Mouse (Mus musculus) embryo, embryonic 9.5 days (tissue): ENCODE data around the gene Atf3.
A peak's percentile ranks its signal among the peaks of the same experiment; 100 is the strongest.
"Not testable (repeated sequence)": the region's sequence is repeated elsewhere in the genome, so short reads cannot be mapped to it uniquely, and the experiment has no call there.

Source experiments
- DNase-seq: peaks from one replicate; pipeline ENCODE4 v3.0.0-alpha.2; 2017; ENCODE audit errors: extremely low spot score

The Atf3 gene

DNA sequence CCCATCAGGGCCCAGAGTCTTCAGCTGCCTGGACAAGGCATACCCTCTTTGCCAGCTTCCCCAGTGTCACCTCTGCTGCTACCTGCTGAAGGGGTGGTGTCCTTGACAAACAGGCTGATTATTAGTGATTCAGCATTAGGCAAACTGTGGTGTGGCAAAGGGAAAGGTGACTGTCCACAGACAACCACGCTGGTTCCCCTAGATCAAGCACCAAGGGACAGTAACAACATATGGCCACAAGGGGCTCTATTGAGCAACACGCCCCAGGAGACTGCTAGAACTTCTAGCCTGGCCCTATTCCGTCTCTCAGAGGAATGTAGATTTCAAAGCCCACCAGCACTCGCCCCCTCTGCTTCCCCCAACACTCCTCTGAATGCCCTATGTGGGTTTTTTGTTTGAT is 64.8 kb downstream of the Atf3 start:
- peak; percentile 56 for DNase-seq

DNA sequence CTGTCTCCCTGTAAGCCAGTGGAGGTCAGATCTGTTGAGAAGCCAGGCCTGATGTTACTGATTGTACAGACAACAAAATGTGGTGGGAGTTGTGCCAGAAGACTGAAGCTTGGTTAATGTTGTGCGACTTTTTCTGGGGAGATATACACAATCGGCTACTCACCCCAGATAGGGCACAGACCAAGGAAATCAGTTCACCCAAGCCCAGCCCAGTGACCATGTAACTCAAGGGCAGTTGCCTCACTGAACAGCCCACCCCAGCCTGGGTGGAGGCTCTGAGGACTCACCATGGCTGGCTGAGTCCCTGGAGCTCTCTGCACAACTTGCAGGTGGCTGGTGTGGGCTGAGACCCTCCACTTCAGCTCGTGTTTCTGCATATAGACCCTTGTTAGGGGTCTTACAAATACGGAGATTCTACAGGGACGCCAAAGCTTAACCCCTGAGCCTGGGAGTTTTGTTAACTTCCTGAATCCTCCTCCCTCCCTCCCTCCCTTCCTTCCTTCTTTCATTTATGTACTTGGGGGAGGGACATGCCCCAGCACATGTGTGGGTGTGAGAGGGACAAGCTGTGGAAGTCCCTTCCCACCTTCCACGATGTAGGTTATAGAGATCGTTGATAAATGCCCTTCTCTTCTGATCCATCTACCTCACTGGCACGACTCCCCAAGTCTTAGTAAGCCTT is 66.8 kb downstream of the Atf3 start:
- no peak for DNase-seq

DNA sequence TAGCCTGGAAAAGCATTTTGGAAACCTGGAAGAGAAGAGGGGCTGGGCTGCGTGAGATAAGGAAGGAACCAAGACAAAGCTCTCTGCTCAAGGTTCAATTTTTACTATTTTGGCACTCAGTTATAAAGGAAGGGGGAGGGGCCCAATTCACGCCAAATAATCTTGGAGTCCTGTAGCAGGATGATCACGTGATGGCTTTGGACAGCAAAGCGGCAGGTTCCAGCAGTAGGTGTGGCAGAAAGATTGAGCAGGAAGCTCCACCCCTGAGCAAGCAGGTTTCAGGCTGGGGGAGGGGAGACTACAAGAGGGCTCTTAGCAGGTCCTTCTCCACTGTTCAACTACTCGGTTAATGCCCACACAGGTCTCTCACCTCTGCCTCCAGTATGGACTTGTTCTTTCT is 68.3 kb downstream of the Atf3 start:
- not testable (repeated sequence) for DNase-seq

DNA sequence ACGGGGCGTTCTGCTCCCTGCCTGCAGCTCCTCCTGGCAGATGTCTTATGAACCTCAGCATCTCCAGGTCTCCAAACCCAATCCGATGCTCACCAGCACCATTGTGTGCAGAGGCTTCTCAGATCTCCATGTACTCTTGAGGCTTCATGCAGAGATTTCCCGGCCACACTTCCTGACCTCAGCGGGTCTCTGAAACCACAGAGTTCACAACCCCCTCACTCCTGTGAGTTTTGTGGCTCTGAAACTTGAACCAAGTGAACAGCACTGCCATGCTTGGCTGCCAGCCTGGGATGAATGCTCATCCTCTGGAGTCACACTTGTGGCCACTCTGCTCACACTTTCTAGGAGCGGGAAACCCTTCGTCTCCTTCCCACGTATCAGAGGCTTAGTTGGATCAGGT is 76.9 kb downstream of the Atf3 start:
- no peak for DNase-seq

DNA sequence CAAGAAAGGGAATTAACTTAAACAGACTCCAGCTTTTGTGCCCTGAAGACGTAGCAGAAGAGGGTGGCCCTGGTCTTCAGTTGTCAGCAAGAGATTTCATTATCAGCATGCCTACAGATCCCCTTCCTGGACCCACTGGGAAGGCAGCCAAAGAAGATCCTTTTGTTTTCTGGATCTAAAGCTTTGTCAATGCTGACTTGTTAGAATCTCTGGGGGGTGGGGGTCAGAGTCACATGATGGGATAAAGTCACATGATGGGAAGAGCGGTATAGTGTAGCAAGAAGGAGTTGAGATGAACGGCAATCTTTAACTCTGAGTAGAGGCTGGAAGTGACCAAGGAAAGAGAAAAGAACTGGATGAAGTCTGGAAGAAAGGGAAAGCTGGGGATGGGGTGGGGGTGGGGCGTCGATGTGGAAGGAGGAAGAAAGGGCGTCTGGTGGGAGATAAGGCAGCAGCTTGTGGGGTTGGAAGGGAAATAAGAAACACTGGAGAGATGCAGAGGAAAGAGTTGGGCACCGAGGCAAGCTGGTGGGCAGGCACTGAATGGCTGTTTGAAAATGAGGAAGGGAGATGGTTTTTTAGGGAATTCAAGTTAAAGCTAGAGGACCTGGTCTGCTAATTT is 78.9 kb downstream of the Atf3 start:
- no peak for DNase-seq

DNA sequence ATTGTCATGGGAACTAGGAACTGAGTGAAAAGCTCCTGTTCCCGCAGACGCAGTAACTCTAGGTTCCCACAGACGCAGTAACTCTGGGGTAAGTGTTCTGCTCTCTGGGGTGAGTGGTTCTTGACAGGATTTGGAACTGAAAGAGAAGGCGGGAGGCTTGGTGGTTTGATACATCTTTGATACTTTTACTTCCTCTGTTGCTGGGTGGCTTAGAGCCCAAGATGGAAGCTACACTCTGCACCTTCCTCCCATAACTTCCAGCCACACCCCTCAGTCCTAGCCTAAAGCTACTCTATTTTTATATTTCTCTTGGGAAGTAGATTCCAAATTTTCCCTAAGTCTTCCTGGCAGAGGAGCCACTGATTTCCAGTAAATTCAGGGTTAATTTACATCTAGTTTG is 79.4 kb downstream of the Atf3 start:
- no peak for DNase-seq

DNA sequence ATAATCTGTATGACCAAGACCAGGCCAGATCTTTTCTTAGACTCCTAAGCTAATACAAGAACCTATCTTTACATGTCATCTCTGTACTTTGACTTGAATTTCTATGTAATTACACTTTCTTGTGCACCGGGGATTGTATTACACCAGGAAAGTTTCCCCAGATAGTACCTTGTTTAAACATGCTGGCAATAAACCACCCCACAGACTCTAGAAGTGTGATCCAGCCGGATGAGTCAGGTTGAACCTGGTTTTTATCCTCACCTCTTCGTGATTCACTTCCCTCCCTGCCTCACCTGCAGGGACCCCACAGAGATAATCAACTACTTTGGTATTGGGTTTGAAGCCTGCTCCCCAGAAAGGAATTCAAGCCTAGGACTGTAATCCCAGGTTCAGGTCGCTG is 82.4 kb downstream of the Atf3 start:
- DNase-seq: no peak

DNA sequence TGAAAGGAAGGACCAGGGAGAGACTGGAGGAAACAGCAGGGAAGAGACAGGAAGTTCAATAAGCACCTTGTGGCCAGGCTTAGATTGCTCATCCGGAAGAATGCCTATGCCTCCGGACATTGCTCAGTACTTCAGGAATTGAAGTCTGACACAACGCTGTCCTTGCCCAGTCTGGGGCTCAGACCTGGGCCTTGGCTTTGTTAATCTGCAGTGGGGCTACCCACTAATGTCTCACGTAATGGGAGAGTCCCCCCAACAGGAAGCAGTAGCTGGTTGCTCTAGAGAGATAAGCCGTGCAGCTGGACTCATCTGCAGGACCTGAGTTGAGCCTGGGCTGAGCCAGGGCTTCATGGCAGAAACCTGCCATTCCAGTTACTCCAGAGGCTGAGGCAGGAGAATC is 84.9 kb downstream of the Atf3 start:
- DNase-seq: no peak

DNA sequence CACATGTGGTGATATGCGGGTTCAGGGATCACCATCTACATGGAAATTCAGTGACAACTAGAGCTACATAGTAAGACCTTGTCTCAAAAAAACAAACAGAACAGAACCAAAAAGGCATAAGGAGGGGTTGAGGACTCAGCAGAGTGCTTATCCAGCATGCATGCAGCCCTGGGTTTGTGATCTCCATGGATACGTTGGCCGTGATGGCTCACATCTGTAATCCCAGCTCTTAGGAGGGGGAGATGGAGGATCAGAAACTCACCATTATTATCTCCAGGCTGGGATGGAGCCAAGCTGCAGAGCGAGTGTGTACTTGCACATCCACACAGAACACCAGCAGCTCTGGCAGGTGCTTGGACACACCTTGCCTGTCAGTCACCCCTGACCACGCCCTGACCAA is 85.6 kb downstream of the Atf3 start:
- no peak for DNase-seq

DNA sequence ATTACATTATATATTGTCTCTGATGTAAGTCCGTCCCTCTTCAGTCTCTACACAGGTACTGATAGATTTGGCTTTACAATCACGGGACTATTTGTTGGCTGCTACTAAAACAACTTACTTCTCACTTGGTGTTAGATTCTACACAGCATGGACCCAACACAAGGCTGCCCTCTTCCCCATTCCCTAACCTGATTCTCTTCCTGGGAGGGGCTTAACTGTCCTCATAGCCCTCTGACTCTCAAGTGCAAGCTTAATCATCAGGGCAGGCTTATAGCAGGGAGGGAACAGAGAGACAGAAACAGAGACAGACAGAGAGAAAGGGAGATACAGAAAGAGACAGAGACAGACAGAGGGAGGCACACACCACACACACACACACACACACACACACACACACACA is 86.1 kb downstream of the Atf3 start:
- DNase-seq: no peak

DNA sequence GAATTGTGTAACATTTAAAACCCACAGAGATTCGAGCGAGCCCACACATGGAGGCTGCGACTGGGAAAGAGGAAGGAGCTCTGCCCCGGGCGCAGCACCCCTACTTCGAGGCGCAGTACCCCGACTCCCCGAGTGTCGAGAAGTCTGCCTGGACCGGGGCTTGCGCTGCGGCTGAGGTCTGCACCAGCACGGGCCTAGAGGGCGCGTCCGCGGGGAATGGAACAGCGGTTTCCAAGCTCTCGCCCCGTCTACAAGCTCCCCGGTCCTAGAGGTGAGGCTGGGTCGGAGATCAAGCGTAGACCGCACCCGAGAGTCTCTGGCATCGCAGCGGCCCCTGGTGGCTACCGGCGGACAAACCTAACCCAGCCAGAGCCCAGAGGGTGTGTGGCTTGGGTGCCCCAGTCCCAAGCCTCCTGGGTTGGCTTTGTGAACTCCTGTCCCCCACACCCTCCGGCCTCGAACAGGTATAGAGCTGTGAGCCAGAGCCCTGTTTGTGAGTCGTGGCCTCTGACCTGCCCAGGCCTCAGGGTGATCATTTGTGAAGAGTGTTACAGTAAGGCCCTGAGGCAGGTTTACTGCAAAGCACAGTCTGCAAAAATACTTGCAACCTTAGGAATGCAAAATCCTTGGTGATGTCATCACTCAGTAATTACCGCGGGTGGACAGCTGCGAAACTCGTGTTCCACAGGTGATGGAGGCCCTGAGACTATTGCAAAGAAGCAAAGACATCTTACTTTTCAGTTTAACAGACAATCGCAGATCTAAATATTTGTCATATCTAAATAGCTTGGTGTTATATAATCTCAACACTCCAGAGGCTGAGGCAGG is 91.8 kb downstream of the Atf3 start:
- peak; percentile 79 for DNase-seq

DNA sequence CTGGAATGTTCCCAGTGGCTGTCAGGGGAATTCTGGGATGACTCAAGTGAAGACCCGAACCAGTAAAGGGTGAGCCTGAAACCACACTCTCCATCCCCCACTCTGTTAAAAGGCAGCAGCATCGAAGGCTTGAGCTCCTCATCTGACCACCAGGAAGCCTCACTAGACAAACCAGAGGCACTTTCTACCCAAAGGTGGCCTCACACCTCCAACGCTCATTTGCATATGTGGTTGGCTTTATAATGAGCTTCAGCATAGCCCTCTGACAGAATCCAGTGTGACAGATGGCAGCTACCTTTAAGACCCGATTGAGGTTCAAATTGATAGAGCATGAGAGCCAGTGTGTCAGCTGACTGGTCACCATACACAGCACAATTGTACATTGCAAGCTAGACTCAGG is 93.6 kb downstream of the Atf3 start:
- DNase-seq: no peak

DNA sequence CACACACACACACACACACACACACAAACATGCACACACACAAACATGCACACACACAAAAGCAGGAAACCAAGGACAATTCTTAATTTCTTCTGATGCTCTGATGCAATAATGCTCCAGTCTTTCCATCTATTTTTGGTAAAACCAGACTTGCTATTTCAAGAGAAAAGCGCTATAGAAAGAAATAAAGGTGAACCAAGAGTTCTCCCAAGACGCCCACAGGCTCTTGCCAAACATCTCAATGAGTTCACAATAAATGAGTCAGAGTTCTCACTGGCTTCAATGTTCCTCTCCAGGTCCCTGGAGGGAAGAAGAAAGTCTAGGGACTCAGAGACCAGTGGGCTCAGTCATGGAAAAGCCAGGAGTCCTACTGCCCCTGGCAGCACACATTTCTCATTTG is 94.1 kb downstream of the Atf3 start:
- no peak for DNase-seq

DNA sequence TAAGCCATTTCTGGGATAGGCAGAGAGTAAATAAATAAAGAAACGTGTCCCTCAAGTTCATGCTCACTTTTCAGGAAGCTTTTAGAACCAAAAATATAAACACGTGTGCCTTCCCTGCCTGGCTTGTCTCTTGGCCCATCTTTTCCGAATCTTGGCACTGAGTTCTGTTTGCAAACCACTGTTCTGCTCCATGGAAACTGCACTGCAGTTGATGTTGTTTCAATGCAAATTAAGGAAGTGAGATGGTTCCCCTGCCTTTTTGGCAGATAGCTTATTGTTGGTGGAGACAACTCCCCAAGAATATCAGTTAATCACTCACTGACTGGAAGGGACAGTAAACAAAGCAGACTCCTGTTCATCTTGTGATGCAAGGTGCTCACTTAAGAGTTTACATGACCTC is 95.1 kb downstream of the Atf3 start:
- DNase-seq: no peak
